Mouse (Mus musculus): ENCODE measurements around the gene Tmod1.
A peak's percentile ranks its signal among the peaks of the same experiment; 100 is the strongest.

Gene Tmod1

GRCm38 (mm10) chr4:46038892-46039751, at the start of gene Tmod1:
Tmod1 (plus strand) TSS chr4:46038935.
- peak; percentile 69 to 74 for DNase-seq (ENCODE audit: low spot score in 2 of 2)

GRCm38 (mm10) chr4:45990427-45991135, 48.2 kb upstream of the Tmod1 start:
- DNase-seq (ENCODE audit: low spot score in 2 of 2): no peak

- no peak for DNase-seq (ENCODE audit: low spot score in 2 of 2)
Observed at GRCm38 (mm10) chr4:45998536-45998935, 40.2 kb upstream of the Tmod1 start.

DNA sequence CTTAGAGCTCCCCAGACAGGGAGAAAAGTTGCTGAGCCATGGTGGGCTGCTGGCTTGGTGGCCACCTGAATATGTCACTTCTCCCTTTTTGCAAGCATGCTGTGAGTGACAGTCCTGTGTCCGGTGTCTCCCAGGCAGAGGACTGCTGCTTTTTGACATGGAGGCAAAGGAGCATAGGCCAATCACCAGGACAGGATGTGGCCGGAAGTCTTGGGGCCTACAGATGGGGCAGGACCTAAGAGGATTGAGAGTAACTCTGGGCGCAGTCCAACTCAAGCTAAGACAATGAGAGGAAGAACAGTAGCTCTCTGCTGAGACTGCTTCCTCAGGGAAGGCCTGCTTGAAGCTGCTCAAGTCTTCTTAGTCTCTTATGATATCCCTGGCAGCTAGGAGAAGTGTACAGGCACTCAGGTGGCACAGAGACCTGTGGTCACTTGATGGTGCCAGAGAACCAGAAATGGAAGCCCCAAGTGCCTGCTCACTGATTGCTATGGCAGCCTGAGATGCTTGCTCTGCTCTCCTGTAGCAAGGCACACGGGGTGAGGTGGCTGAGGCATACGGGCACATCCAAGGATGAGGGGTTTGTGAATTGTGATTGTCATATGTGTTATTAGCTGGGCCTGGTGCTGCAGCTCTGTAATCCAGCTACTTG, 30.5 kb upstream of the Tmod1 start:
- DNase-seq (ENCODE audit: low spot score in 2 of 2): peak in 1 of 2 experiments; percentile 30

- no peak for DNase-seq (ENCODE audit: low spot score in 2 of 2)
Observed at GRCm38 (mm10) chr4:46011698-46012097, 27.0 kb upstream of the Tmod1 start.

DNA sequence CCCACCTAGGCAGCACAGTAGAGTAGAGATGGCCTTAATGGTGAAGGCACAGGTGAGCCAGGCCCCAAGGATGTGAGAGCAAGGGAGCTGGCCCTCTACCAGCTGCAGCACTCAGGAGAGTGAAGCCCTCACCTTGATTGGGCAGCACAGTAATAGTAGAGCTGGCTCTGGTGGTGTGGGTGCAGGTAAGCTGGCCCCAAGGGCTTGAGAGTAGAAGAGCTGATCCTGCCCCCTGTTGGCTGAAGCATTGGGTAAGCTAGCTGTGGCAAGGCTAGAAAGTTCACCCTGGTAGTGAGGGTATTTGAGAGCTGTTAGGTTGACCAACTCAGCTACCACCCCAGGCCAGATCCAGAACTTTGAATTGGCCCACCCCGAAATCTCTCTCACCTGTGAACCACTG, 23.1 kb upstream of the Tmod1 start:
- DNase-seq (ENCODE audit: low spot score in 2 of 2): no peak

- DNase-seq (ENCODE audit: low spot score in 2 of 2): no peak
Observed at GRCm38 (mm10) chr4:46023021-46023481, 15.7 kb upstream of the Tmod1 start.

- no peak for DNase-seq (ENCODE audit: low spot score in 2 of 2)
Observed at GRCm38 (mm10) chr4:46025893-46026292, 12.8 kb upstream of the Tmod1 start.

DNA sequence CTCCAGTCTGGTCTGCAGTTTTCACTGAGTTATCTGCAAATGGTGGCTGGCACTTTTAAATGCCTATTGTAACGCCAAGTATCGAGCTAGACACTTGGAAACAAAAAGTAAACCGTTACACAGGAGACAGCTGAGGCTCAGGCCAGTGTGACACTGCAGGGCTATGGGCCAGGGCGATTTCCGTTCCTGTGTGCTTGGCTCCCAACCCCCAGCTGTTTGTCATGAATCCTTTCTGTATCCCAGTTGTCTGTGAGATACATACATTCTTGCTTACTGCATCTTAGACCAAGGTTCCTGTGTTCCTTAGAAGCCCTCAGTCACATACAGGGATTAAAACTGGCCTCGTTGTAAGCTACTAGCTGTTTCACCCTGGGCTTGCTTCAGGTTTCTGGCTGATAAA, 10.5 kb upstream of the Tmod1 start:
- DNase-seq (ENCODE audit: low spot score in 2 of 2): peak in 1 of 2 experiments; percentile 53

GRCm38 (mm10) chr4:46028781-46029180, 10.0 kb upstream of the Tmod1 start:
- no peak for DNase-seq (ENCODE audit: low spot score in 2 of 2)

- no peak for DNase-seq (ENCODE audit: low spot score in 2 of 2)
Observed at GRCm38 (mm10) chr4:46029552-46029951, 9.2 kb upstream of the Tmod1 start.

DNA sequence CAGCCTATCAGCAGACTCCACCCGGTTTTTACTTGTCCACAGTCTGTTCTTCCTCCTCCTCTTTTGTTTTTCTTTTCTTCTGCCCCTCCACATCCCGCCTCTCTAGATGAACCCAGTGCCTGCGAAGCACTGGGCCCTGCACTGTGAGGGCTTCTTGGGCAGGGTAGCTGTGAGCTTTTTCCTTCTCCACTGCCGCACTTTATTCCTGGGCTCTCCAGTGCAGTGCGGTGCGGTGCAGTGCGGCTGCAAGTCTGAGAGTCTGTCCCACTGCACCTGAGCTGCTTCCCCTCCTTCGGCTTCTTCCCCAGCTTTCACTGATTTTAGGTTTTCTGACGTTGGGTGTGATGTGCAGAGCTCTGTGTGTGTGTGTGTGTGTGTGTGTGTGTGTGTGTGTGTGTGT, 6.3 kb upstream of the Tmod1 start:
- DNase-seq (ENCODE audit: low spot score in 2 of 2): no peak

GRCm38 (mm10) chr4:46033197-46033596, 5.5 kb upstream of the Tmod1 start:
- DNase-seq (ENCODE audit: low spot score in 2 of 2): peak in 1 of 2 experiments; percentile 13

DNA sequence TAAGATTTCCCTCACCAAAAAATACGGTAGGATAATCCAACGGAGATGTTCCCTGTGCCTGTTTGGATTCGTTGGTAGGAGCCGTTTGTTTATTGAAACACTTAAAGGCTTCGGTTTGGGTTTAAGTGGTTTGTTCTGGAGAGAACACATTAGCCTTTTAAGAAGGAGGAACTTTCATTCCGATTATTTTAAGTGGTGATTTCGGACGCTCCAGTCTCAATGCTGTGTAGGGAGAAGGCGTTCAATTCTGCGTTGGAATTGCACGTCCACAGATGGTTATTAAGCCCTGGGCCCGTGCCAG, 194 bp upstream of the Tmod1 start:
- no peak for DNase-seq (ENCODE audit: low spot score in 2 of 2)

DNA sequence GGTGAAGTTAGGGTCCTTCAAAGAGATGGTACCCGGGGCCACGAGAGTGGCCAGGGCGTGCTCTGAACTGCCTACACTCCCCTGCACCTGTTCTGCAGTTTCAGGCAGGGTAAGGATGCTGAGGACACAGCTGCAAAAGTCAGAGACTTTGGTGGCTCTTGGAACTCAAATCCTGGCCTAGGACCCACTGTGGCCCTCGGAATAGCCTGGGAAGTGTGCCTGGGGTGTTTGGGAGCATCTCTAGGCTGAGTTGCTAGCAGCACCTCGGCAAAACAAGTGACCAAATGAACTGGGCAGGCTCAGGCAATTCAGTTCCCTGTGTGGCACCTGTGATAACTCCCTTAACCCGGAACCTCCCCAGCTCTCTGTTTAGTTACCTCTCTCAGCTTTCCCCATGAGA, 1.2 kb downstream of the Tmod1 start:
- no peak for DNase-seq (ENCODE audit: low spot score in 2 of 2)

GRCm38 (mm10) chr4:46040594-46041192, 2.0 kb downstream of the Tmod1 start:
- peak; percentile 65 to 75 for DNase-seq (ENCODE audit: low spot score in 2 of 2)

DNA sequence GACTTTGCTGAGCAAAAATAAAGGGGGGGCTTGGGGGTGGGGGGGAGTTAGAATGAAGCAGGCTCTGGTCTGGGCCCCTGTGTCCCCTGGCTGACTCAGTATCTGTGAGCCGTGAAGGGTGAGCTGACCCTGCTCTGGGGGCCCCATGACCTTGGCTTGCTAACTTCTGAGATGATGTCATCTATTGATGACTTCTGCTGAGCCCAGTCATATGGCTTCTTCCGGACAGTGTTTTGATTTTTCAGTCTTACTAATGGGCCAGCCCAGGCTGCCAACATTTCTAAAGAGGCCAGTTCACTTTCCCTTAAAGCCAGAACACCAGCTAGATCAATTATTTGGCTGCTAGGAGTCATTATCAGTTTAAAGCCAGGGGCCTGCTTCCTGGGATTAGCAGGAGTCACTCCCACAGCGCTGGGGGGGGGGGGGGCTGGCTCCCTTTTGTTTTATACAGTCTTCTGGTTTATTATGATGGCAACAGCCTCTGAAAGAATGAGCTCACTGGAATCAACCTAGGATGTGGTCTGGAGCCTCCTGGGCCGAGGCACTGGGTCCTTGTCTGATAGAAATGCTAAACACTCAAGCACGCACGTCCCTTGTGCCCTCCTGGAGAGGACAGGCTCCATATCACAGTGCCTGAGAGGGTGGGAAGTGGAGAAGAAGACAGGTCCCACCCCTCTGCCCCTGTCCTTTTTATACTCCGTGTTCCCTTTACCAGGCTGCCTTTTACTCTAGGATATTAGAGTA, 3.2 kb downstream of the Tmod1 start:
- DNase-seq (ENCODE audit: low spot score in 2 of 2): no peak

DNA sequence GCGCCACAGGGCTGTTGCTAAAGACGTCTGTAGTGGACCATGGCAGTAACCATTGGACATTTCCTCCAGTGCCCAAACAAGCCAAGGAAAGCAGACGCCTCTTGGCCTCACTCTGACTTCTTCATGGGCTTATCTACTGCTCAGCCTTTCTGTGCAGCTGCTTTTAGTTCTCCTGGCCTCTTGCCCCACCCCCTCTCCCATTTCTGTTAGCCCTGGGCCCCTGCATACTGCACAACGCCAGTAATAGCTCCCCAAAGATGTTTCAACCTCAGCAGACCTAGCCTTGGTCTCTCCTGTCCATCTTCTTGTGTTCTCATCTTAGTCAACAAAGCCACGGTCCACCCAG, 3.7 kb downstream of the Tmod1 start:
- DNase-seq (ENCODE audit: low spot score in 2 of 2): no peak

DNA sequence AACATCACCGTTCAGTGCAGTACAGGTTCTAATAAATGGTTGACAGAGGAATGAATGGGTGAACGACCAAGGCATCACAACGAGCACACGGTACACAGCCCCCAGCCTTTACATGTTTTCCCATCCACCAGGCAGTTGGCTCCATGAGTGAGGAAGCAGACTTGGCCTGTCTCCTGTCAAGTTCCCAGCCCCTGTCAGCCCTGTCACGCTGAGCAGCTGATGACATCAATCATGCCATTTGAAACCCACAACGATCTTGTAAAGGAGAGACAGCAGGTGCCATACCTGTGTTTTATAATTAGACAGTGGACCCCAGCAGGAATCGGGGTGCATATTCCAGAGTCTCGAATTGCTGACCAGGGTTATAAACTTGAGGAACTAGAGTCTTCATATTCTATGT, 4.6 kb downstream of the Tmod1 start:
- DNase-seq (ENCODE audit: low spot score in 2 of 2): no peak

- DNase-seq (ENCODE audit: low spot score in 2 of 2): no peak
Observed at GRCm38 (mm10) chr4:46047971-46048370, 9.2 kb downstream of the Tmod1 start.

GRCm38 (mm10) chr4:46048418-46048817, 9.7 kb downstream of the Tmod1 start:
- DNase-seq (ENCODE audit: low spot score in 2 of 2): no peak

Measured in heart, adult 9 months (tissue).